Mouse (Mus musculus) limb, embryonic 11.5 days (tissue): ENCODE measurements around the gene Ube2q2. TPM values are rescaled to one million over a fixed set of nuclear protein-coding genes. Genes with fewer than 3 reads are reported as not detected.
A peak's percentile ranks its signal among the peaks of the same experiment; 100 is the strongest.
"Not testable (repeated sequence)": the region's sequence is repeated elsewhere in the genome, so short reads cannot be mapped to it uniquely, and the experiment has no call there.

ENCODE experiments used
- ATAC-seq: fragments of 200-750 bp; cut with Nextera tagmentation; 2 replicates; pipeline ENCODE4 v1.8.0; 2017; ENCODE audit warnings: low read depth; ENCODE audit not compliant: insufficient number of reproducible peaks, low FRiP score, low TSS enrichment
- DNase-seq: peaks from one replicate; pipeline ENCODE4 v3.0.0-alpha.2; 2015; ENCODE audit warnings: low spot score
- H3K27ac ChIP-seq: fragments of 300-500 bp; sonication (generic); replicated peaks from 2 replicates; pipeline ENCODE4 v1.5.1; 2014; ENCODE audit warnings: low read depth, mild to moderate bottlenecking, low read length
- H3K27me3 ChIP-seq: fragments of 300-500 bp; sonication (generic); 2 replicates; pipeline ENCODE4 v1.6.1; 2014; ENCODE audit warnings: mild to moderate bottlenecking, low read length, mixed read lengths; ENCODE audit not compliant: control insufficient read depth, insufficient read depth
- H3K36me3 ChIP-seq: fragments of 300-500 bp; sonication (generic); 2 replicates; pipeline ENCODE4 v1.6.1; 2014; ENCODE audit warnings: mild to moderate bottlenecking, low read length, moderate library complexity, mixed read lengths; ENCODE audit not compliant: control insufficient read depth, insufficient read depth
- H3K4me1 ChIP-seq: fragments of 300-500 bp; sonication (generic); 2 replicates; pipeline ENCODE4 v1.6.1; 2014; ENCODE audit warnings: low read length, mixed read lengths; ENCODE audit not compliant: control insufficient read depth, insufficient read depth
- H3K4me2 ChIP-seq: fragments of 300-500 bp; sonication (generic); 2 replicates; pipeline ENCODE4 v1.6.1; 2014; ENCODE audit warnings: low read depth, mild to moderate bottlenecking, moderate library complexity; ENCODE audit not compliant: severe bottlenecking
- H3K4me3 ChIP-seq: fragments of 300-500 bp; sonication (generic); 2 replicates; pipeline ENCODE4 v1.5.1; 2014; ENCODE audit warnings: low read depth, low read length
- H3K9ac ChIP-seq: fragments of 300-500 bp; sonication (generic); 2 replicates; pipeline ENCODE4 v1.6.1; 2014; ENCODE audit warnings: mild to moderate bottlenecking, low read length
- H3K9me3 ChIP-seq: fragments of 300-500 bp; sonication (generic); 2 replicates; pipeline ENCODE4 v1.6.1; 2016; ENCODE audit warnings: low read length; ENCODE audit not compliant: control insufficient read depth
- WGBS: fragments of 180-500 bp; shearing (Covaris S2); extraction: QIAGEN DNeasy Blood & Tissue Kit; methylation state at CpG from one replicate; pipeline ENCODE4 v1.1.7; 2014; 5-methylcytosine and 5-hydroxymethylcytosine counted together
- polyA plus RNA-seq: library from polyadenylated mRNA; unstranded; fragments of >200 nt; fragmentation: Nextera tagmentation; extraction: Ambion mirVana; gene quantifications from 2 replicates; pipeline ENCODE4 v1.2.1, GENCODE M21; 2014

The Ube2q2 gene
- polyA plus RNA-seq, 1 experiment from 2014 or later: 40.3 TPM

- H3K4me2 ChIP-seq, H3K27me3 ChIP-seq, H3K4me3 ChIP-seq, H3K4me1 ChIP-seq, H3K9me3 ChIP-seq, H3K27ac ChIP-seq, H3K36me3 ChIP-seq, ATAC-seq, DNase-seq, H3K9ac ChIP-seq: not testable (repeated sequence)
- WGBS: 72% methylated on average over 11 of the region's 11 CpGs
Measured at GRCm38 (mm10) chr9:55233076-55233475, 84.4 kb downstream of the Ube2q2 start.

- Histone ChIP-seq H3K27ac (no peak overlapping the region), H3K9me3 (no peaks in the 10 kb centered on the region), H3K9ac (no peak overlapping the region), H3K4me2 (no peak overlapping the region), H3K4me3 (no peak overlapping the region), H3K4me1 (no peaks in the 10 kb centered on the region), H3K36me3 (no peaks in the 10 kb centered on the region), H3K27me3 (no peaks in the 10 kb centered on the region)
- ATAC-seq (no peak), DNase-seq (no peak)
- 75% methylated on average over 13 of the region's 13 CpGs for WGBS
Measured at GRCm38 (mm10) chr9:55236235-55237165, 87.8 kb downstream of the Ube2q2 start.

- WGBS: 88% methylated on average over 5 of the region's 5 CpGs
- Histone ChIP-seq H3K9me3 (no peaks in the 10 kb centered on the region), H3K4me3 (no peak overlapping the region), H3K27ac (no peak overlapping the region), H3K4me1 (no peaks in the 10 kb centered on the region), H3K36me3 (no peaks in the 10 kb centered on the region), H3K9ac (no peak overlapping the region), H3K4me2 (no peak overlapping the region), H3K27me3 (no peaks in the 10 kb centered on the region)
- no peak for DNase-seq
- no peak for ATAC-seq
Measured at GRCm38 (mm10) chr9:55240852-55241251, 92.2 kb downstream of the Ube2q2 start.

- H3K4me2 ChIP-seq: peak overlapping the region; percentile 39
- H3K36me3 ChIP-seq: no peaks in the 10 kb centered on the region
- no peak overlapping the region for H3K27ac ChIP-seq
- peak overlapping the region; percentile 30; the same call in 1 of the 2 replicates for H3K9ac ChIP-seq
- 44% methylated on average over 24 of the region's 24 CpGs for WGBS
- H3K27me3 ChIP-seq: no peaks in the 10 kb centered on the region
- ATAC-seq (no peak), DNase-seq (peak; percentile 41)
- H3K4me1 ChIP-seq: no peaks in the 10 kb centered on the region
- no peak overlapping the region for H3K4me3 ChIP-seq
- H3K9me3 ChIP-seq: no peaks in the 10 kb centered on the region
Measured at GRCm38 (mm10) chr9:55241863-55242685, 93.4 kb downstream of the Ube2q2 start.

GRCm38 (mm10) chr9:55243280-55243679 lies 94.6 kb downstream of the Ube2q2 start:
- no peaks in the 10 kb centered on the region for H3K36me3 ChIP-seq
- DNase-seq (no peak), ATAC-seq (no peak)
- H3K4me1 ChIP-seq: no peaks in the 10 kb centered on the region
- H3K27me3 ChIP-seq: no peaks in the 10 kb centered on the region
- WGBS: 77% methylated on average over 3 of the region's 3 CpGs
- no peak overlapping the region for H3K4me3 ChIP-seq
- no peak overlapping the region for H3K9ac ChIP-seq
- no peak overlapping the region for H3K4me2 ChIP-seq
- H3K27ac ChIP-seq: no peak overlapping the region
- H3K9me3 ChIP-seq: no peaks in the 10 kb centered on the region

- Histone ChIP-seq H3K9ac (no peak overlapping the region), H3K4me2 (no peak overlapping the region), H3K9me3 (no peaks in the 10 kb centered on the region), H3K27ac (no peak overlapping the region), H3K4me3 (no peak overlapping the region), H3K27me3 (no peaks in the 10 kb centered on the region), H3K36me3 (no peaks in the 10 kb centered on the region), H3K4me1 (no peaks in the 10 kb centered on the region)
- DNase-seq (no peak), ATAC-seq (no peak)
- WGBS: 93% methylated on average over 3 of the region's 3 CpGs
Measured at GRCm38 (mm10) chr9:55244079-55244478, 95.4 kb downstream of the Ube2q2 start.

- not testable (repeated sequence) for DNase-seq, ATAC-seq, H3K9me3 ChIP-seq, H3K9ac ChIP-seq, H3K27me3 ChIP-seq, H3K4me1 ChIP-seq, H3K27ac ChIP-seq, H3K36me3 ChIP-seq, H3K4me3 ChIP-seq, H3K4me2 ChIP-seq
- 96% methylated on average over 1 of the region's 1 CpGs for whole genome bisulfite sequencing
Measured at GRCm38 (mm10) chr9:55245057-55245750, 96.5 kb downstream of the Ube2q2 start.

- no peaks in the 10 kb centered on the region for H3K9me3 ChIP-seq
- no peak overlapping the region for H3K4me2 ChIP-seq
- H3K36me3 ChIP-seq: no peaks in the 10 kb centered on the region
- no peaks in the 10 kb centered on the region for H3K27me3 ChIP-seq
- no peak overlapping the region for H3K27ac ChIP-seq
- DNase-seq (no peak), ATAC-seq (no peak)
- no peak overlapping the region for H3K4me3 ChIP-seq
- no peaks in the 10 kb centered on the region for H3K4me1 ChIP-seq
- 75% methylated on average over 8 of the region's 8 CpGs for WGBS
- H3K9ac ChIP-seq: no peak overlapping the region
Measured at GRCm38 (mm10) chr9:55246440-55246839, 97.8 kb downstream of the Ube2q2 start.
